Mouse (Mus musculus): ENCODE results near the gene Fbxo31. TPM values are rescaled to one million over a fixed set of nuclear protein-coding genes. Genes with fewer than 3 reads are reported as not detected.

Gene Fbxo31
- total and polyA plus RNA-seq, 3 experiments, result 16.0 to 35.3 TPM; not detected in 1

DNA sequence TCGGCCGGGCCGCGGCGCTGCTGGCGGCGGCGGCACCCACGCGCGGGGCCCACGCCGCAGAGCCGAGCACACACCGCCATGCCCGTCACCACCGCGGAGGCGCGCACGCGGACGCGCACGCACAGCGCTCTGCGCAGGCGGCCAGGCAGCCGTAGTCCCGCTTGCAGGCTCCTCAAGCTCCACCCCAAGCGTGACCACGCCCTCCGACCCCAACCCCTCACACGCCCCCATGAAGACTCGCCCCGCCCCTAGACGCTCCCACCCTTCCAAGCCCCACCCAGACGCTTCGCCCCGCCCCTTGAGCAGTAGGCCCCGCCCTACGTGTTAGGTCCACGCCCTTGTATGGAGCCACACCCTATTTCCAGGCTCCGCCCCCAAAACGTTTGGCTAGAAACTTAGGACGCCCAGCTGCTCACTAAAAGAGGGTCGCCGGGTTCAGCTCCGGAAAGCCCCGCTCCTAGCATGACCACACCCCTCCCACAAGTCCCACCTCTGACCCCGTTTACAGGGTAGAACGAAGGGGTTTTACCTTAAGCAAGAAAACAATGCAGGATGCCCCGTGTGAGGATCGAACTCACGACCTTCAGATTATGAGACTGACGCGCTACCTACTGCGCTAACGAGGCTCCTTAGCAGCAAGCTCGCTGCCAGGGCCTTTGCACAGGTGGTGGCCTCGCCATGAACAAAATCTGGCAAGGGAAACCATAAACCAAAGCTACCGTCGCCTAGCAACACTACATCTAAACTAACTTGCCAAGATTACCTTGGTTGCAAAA is at the start of gene Fbxo31 (continued):
- peak; percentile 70; the same call in 1 of the 2 replicates for TF ChIP-seq SIN3A (IDR thresholded peaks at IDR 0.05; ENCODE audit: low read length)
- no peak for TF ChIP-seq ETS1 (IDR thresholded peaks at IDR 0.05; ENCODE audit: low read depth, low read length)
- no peak for TF ChIP-seq POLR2AphosphoS5 (IDR thresholded peaks at IDR 0.05; ENCODE audit: borderline replicate concordance, low read depth, low read length)
- TF ChIP-seq CHD2 (IDR thresholded peaks at IDR 0.05; ENCODE audit: low read length), result no peak

DNA sequence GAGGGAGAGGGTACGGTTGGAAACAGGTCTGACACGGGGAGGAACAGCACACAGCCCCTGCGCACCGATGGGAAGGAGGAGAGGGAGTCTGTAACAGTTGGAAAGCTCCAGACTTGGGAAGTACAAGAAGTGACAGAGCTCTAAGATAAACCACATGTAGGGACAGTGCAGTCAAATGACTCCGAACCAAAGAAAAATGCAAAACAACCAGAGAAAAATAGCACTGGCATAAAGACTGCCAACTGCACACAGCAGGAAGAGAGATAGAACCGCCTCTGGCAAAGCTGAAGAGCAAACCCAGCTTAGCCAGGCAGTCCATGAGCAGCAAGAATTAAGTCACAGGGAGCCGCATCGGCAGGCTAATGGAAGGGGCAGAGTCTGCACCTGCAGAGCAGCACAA is 44.4 kb upstream of the Fbxo31 start:
- no peak overlapping the region for H3K4me3 ChIP-seq (ENCODE audit: control insufficient read depth in 1 of 2, insufficient read depth in 1 of 2, low read depth in 2 of 2, low read length in 2 of 2)
- no peak for DNase-seq (ENCODE audit: low read depth, low spot score)
- H3K27ac ChIP-seq (ENCODE audit: control insufficient read depth, low read depth, low read length), result no peak overlapping the region
- H3K79me2 ChIP-seq (ENCODE audit: control insufficient read depth, insufficient read depth, low read length, poor library complexity), result no peaks in the 10 kb centered on the region
- no peaks in the 10 kb centered on the region for H3K9me3 ChIP-seq (replicated peaks; ENCODE audit: insufficient read depth, low read length)
- H3K36me3 ChIP-seq (ENCODE audit: control insufficient read depth in 1 of 2, insufficient read depth in 2 of 2, low read length in 2 of 2), result no peaks in the 10 kb centered on the region
- no peaks in the 10 kb centered on the region for H3K27me3 ChIP-seq (ENCODE audit: control insufficient read depth in 1 of 2, insufficient read depth in 2 of 2, low read length in 2 of 2)
- TF ChIP-seq BHLHE40 (IDR thresholded peaks at IDR 0.05; ENCODE audit: borderline replicate concordance, low read depth, low read length), result no peak
- TF ChIP-seq ZC3H11A (IDR thresholded peaks at IDR 0.05; ENCODE audit: low read depth, low read length), result no peak
- no peak for TF ChIP-seq MXI1 (IDR thresholded peaks at IDR 0.05; ENCODE audit: low read depth, low read length)
- TF ChIP-seq GABPA (IDR thresholded peaks at IDR 0.05; ENCODE audit: low read depth, low read length), result no peak
- TF ChIP-seq TBP (IDR thresholded peaks at IDR 0.05; ENCODE audit: low read depth, low read length), result no peak
- TF ChIP-seq CHD2 (IDR thresholded peaks at IDR 0.05; ENCODE audit: low read length), result no peak
- TF ChIP-seq USF2 (IDR thresholded peaks at IDR 0.05; ENCODE audit: borderline replicate concordance in 1 of 2, insufficient read depth in 1 of 2, low read depth in 1 of 2, low read length in 2 of 2), result no peak
- TF ChIP-seq MAFK (IDR thresholded peaks at IDR 0.05; ENCODE audit: borderline replicate concordance, low read depth, low read length), result no peak
- TF ChIP-seq ZMIZ1 (IDR thresholded peaks at IDR 0.05; ENCODE audit: low read depth, low read length), result no peak
- TF ChIP-seq KAT2A (conservative IDR thresholded peaks at IDR 0.05; ENCODE audit: low read depth, low read length), result no peak
- no peak for TF ChIP-seq MYC (IDR thresholded peaks at IDR 0.05; ENCODE audit: low read depth, low read length)
- no peak for TF ChIP-seq RCOR1 (IDR thresholded peaks at IDR 0.05; ENCODE audit: low read depth, low read length)
- no peak for TF ChIP-seq E2F4 (IDR thresholded peaks at IDR 0.05; ENCODE audit: borderline replicate concordance, low read depth, low read length)
- TF ChIP-seq UBTF (IDR thresholded peaks at IDR 0.05; ENCODE audit: borderline replicate concordance, insufficient read depth, low read depth, low read length), result no peak
- no peak for TF ChIP-seq POLR2AphosphoS5 (IDR thresholded peaks at IDR 0.05; ENCODE audit: borderline replicate concordance, low read depth, low read length)
- TF ChIP-seq JUND (IDR thresholded peaks at IDR 0.05; ENCODE audit: low read depth, low read length), result no peak
- TF ChIP-seq TCF12 (IDR thresholded peaks at IDR 0.05; ENCODE audit: low read depth, low read length), result no peak
- no peak for TF ChIP-seq MAX (IDR thresholded peaks at IDR 0.05; ENCODE audit: low read length)
- no peaks in the 10 kb centered on the region for H3K4me1 ChIP-seq (ENCODE audit: control insufficient read depth in 1 of 2, insufficient read depth in 2 of 2, low read length in 2 of 2)
- no peak overlapping the region for H3K9ac ChIP-seq (ENCODE audit: control insufficient read depth, low read depth, low read length, poor library complexity, severe bottlenecking)

Data from MEL (cell line).